ENCODE assay signal across 9 mouse cellular contexts in the genomic region with DNA sequence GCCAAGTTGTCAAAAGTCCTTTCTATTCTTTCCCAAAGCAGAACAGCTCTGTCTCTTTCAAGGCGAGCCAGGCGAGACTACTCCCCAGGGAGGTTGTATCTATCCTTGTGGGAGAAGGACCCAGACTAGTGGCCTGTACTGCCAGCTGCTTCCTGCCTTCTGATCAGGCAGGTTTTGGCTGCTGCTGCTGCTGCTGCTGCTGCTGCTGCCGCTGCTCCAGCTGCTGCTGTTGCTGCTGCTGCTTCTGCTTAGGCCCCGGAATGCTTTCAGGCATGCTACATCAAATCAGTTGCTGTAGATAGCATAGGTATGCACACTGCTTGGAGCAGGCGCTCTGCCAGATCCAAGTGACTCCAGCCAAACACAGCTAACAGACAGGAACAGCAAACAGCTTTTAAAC.
A peak's percentile ranks its signal among the peaks of the same experiment; 100 is the strongest.
DNase-seq lines count a peak whose midpoint lies in the region; ATAC-seq and TF ChIP-seq lines count a peak whose summit lies in the region.
"Had no signal": no experiment of that assay in that cellular context is flagged by ENCODE, and none has a peak within 500 bp of the region (broad histone marks: within the 10 kb centered on the region; RNA-seq: fewer than 3 reads in every experiment).

No protein-coding gene starts in this region.

- ATAC-seq in kidney, embryonic 15.5 days (replicated peaks; ENCODE audit: low FRiP score), result no peak; the same call in 1 of the 2 replicates
- peak; percentile 48 for ATAC-seq in forebrain, embryonic 13.5 days
- ATAC-seq in kidney, postnatal 0 days (replicated peaks; ENCODE audit: low FRiP score, low read depth), result no peak
- ATAC-seq in activated CD4-positive, CD25-positive, alpha-beta regulatory T cell, adult 4 months, result no peak

- peaks cover 9% of the 10 kb centered on the region for H3K4me1 ChIP-seq in kidney, embryonic 15.5 days
- peaks cover 57% of the 10 kb centered on the region for H3K4me1 ChIP-seq in forebrain, embryonic 13.5 days
- H3K4me1 ChIP-seq in kidney, postnatal 0 days (replicated peaks; ENCODE audit: insufficient read depth, low read length), result no peaks in the 10 kb centered on the region; the same call in 1 of the 2 replicates
- H3K4me1 ChIP-seq: megakaryocyte, embryonic 14.5 days had no signal

- no peak overlapping the region for H3K27ac ChIP-seq in kidney, embryonic 15.5 days
- peak overlapping the region; percentile 53 for H3K27ac ChIP-seq in forebrain, embryonic 13.5 days
- no peak overlapping the region for H3K27ac ChIP-seq in kidney, postnatal 0 days

- H3K9ac ChIP-seq in kidney, embryonic 15.5 days, result no peak overlapping the region
- no peak overlapping the region for H3K9ac ChIP-seq in forebrain, embryonic 13.5 days
- no peak overlapping the region for H3K9ac ChIP-seq in kidney, postnatal 0 days (ENCODE audit: low read depth, low read length)

- DNase-seq in kidney, adult 11 months, result peak; percentile 29
- peak; percentile 15 for DNase-seq in kidney, postnatal 0 days (ENCODE audit: low spot score)
- peak; percentile 67 for DNase-seq in retina, postnatal 1 day
- DNase-seq in cerebellum, adult 18-20 months, result no peak
- DNase-seq in ovary, adult 18-20 months (ENCODE audit: low spot score), result no peak

- H3K9me3 ChIP-seq in kidney, embryonic 15.5 days (replicated peaks), result no peaks in the 10 kb centered on the region
- H3K9me3 ChIP-seq in forebrain, embryonic 13.5 days (replicated peaks), result no peaks in the 10 kb centered on the region
- no peaks in the 10 kb centered on the region for H3K9me3 ChIP-seq in kidney, postnatal 0 days (replicated peaks; ENCODE audit: low read length)

- 21% methylated on average over 5 of the region's 5 CpGs for WGBS in kidney, embryonic 15.5 days
- 5% methylated on average over 5 of the region's 5 CpGs for WGBS in forebrain, embryonic 13.5 days
- 29% methylated on average over 5 of the region's 5 CpGs for WGBS in kidney, postnatal 0 days

- no peak for TF ChIP-seq CTCF in kidney, postnatal 0 days (IDR thresholded peaks at IDR 0.05; ENCODE audit: low read depth)

- H3K4me2 ChIP-seq in kidney, embryonic 15.5 days, result no peak overlapping the region
- H3K4me2 ChIP-seq in forebrain, embryonic 13.5 days, result peak overlapping the region; percentile 17
- no peak overlapping the region for H3K4me2 ChIP-seq in kidney, postnatal 0 days (ENCODE audit: low read length)

- H3K27me3 ChIP-seq in kidney, embryonic 15.5 days, result no peaks in the 10 kb centered on the region
- H3K27me3 ChIP-seq in forebrain, embryonic 13.5 days, result no peaks in the 10 kb centered on the region
- no peaks in the 10 kb centered on the region for H3K27me3 ChIP-seq in kidney, postnatal 0 days (ENCODE audit: insufficient read depth, low read length)
- H3K27me3 ChIP-seq: megakaryocyte, embryonic 14.5 days had no signal

- no peaks in the 10 kb centered on the region for H3K36me3 ChIP-seq in kidney, embryonic 15.5 days
- H3K36me3 ChIP-seq in forebrain, embryonic 13.5 days (ENCODE audit: poor library complexity, severe bottlenecking), result no peaks in the 10 kb centered on the region
- H3K36me3 ChIP-seq in kidney, postnatal 0 days (ENCODE audit: insufficient read depth, low read length), result no peaks in the 10 kb centered on the region

- H3K4me3 ChIP-seq in kidney, embryonic 15.5 days (replicated peaks), result no peak overlapping the region
- H3K4me3 ChIP-seq in forebrain, embryonic 13.5 days, result no peak overlapping the region
- no peak overlapping the region for H3K4me3 ChIP-seq in kidney, postnatal 0 days (replicated peaks; ENCODE audit: low read depth, low read length)

Comparison
In these comparisons a context has a peak if more than half of its experiments do, and no peak if none do; other contexts are left out.
1. DNase-seq: peak in kidney, adult 11 months (single experiment), kidney, postnatal 0 days (single experiment) and retina, postnatal 1 day (single experiment); none in cerebellum, adult 18-20 months (0 of 2) and ovary, adult 18-20 months (single experiment).